Mouse (Mus musculus) thymus, adult 2 months (tissue): ENCODE measurements around the gene Pex14. TPM values are rescaled to one million over a fixed set of nuclear protein-coding genes. Genes with fewer than 3 reads are reported as not detected.
A peak's percentile ranks its signal among the peaks of the same experiment; 100 is the strongest.
"Not testable (repeated sequence)": the region's sequence is repeated elsewhere in the genome, so short reads cannot be mapped to it uniquely, and the experiment has no call there.

Experiments
- DNase-seq: peaks from one replicate; pipeline ENCODE4 v3.0.0; 2021
- H3K27ac ChIP-seq: fragments of 200-500 bp; 2 replicates; pipeline ENCODE4 v1.5.1; 2012; ENCODE audit warnings: low read length, control low read depth; ENCODE audit not compliant: control insufficient read depth, insufficient read depth
- H3K27me3 ChIP-seq: fragments of 200-500 bp; 2 replicates; pipeline ENCODE4 v1.6.1; 2012; ENCODE audit warnings: mild to moderate bottlenecking, low read length, moderate library complexity, mixed read lengths; ENCODE audit not compliant: control insufficient read depth, insufficient read depth
- H3K36me3 ChIP-seq: fragments of 200-500 bp; 2 replicates; pipeline ENCODE4 v1.6.1; 2012; ENCODE audit warnings: mild to moderate bottlenecking, low read length, moderate library complexity; ENCODE audit not compliant: control insufficient read depth, insufficient read depth
- H3K4me1 ChIP-seq: fragments of 200-500 bp; replicated peaks from 2 replicates; pipeline ENCODE4 v1.6.1; 2012; ENCODE audit warnings: low read length; ENCODE audit not compliant: control insufficient read depth, insufficient read depth
- H3K4me3 ChIP-seq: fragments of 200-500 bp; 2 replicates; pipeline ENCODE4 v1.5.1; 2012; ENCODE audit warnings: mild to moderate bottlenecking, low read length, control low read depth, moderate library complexity; ENCODE audit not compliant: control insufficient read depth, insufficient read depth
- CTCF ChIP-seq: fragments of 200-500 bp; IDR thresholded peaks from 2 replicates; pipeline ENCODE4 v1.5.1; 2012; ENCODE audit warnings: mild to moderate bottlenecking, control low read depth, low read length, moderate library complexity, borderline replicate concordance; ENCODE audit not compliant: control insufficient read depth, poor library complexity, insufficient read depth; ENCODE audit errors: extremely low read depth
- POLR2A ChIP-seq: fragments of 200-500 bp; IDR thresholded peaks from 2 replicates; pipeline ENCODE4 v1.6.1; 2012; ENCODE audit warnings: mild to moderate bottlenecking, low read length, control low read depth, moderate library complexity; ENCODE audit not compliant: control insufficient read depth, poor library complexity, insufficient read depth; ENCODE audit errors: extremely low read depth
- WGBS: fragments of 180-500 bp; shearing (Covaris S2); methylation state at CpG from one replicate; pipeline ENCODE4 v1.1.7; 2018; 5-methylcytosine and 5-hydroxymethylcytosine counted together
- polyA plus RNA-seq: library from polyadenylated mRNA; depleted of rRNA; stranded (reverse); fragments of >200 nt; gene quantifications from 2 replicates; pipeline ENCODE4 v1.2.3, GENCODE M21; 2012

The Pex14 gene
- polyA plus RNA-seq, 1 experiment: 40.4 TPM

DNA sequence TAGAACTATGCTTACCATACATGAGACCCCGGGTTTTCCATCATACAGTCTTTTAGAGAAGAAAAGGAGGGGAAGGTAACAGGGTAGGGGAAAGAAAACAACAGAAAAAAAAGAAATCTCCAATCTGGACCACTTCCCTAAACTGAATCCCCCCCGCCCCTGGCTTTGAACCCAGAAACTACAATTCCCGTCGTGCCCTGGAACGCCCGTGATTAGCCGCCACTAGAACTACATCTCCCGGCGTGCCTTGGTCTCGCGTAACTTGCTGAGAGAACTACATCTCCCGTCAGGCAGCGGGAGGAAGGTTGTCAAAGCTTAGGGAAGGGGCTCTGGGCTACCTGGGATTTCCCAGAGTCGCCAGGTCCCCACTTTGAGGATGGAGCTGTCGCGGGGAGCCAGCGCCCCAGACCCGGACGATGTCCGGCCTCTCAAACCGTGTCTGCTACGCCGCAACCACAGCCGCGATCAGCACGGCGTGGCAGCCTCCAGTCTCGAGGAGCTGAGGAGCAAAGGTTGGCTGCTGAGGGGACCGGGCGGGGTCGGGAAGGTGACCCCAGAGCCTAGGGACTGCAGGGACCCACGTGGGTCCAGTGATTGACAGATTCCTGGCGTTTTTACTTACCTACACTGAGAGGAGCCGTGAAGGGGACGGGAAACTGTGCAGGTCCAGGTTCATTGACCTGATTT lies 4.3 kb upstream of the Pex14 start, which contains the start of gene Dffa:
Gene Dffa, plus strand, starts transcription at position 272 of the 687 bp plus-strand sequence.
- no peaks in the 10 kb centered on the region for H3K36me3 ChIP-seq
- H3K4me1 ChIP-seq: peaks cover 7% of the 10 kb centered on the region
- TF ChIP-seq POLR2A: no peak
- no peak for TF ChIP-seq CTCF
- H3K27ac ChIP-seq: no peak within 1 kb of the TSS
- WGBS: under 1% methylated on average over 35 of the region's 35 CpGs
- H3K4me3 ChIP-seq: peak within 1 kb of the TSS; percentile 71
- H3K27me3 ChIP-seq: no peaks in the 10 kb centered on the region
- DNase-seq: peak; percentile 95

DNA sequence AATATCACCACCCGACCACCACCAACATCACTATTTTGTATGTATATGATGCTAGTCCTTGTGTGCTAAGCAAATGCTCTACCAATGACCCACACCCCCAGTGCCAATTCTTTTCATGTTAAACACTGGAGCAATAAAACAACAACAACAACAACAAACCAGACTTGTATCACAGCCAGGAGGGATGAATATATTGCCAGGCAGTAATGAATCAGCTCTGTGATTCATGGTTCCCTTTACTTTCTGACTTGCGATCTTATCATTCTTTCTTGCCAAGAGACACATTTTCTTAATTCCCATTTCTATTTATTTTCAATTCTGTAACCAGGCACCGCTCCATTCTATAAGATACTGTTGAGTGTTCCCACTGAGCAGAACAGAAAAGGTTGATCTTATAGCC lies 1.8 kb upstream of the Pex14 start:
- DNase-seq: no peak
- 92% methylated on average over 3 of the region's 3 CpGs for WGBS
- Histone ChIP-seq H3K36me3 (no peaks in the 10 kb centered on the region), H3K4me3 (no peak overlapping the region), H3K4me1 (peaks cover 17% of the 10 kb centered on the region), H3K27ac (no peak overlapping the region), H3K27me3 (no peaks in the 10 kb centered on the region)
- TF ChIP-seq POLR2A (no peak), CTCF (no peak)

DNA sequence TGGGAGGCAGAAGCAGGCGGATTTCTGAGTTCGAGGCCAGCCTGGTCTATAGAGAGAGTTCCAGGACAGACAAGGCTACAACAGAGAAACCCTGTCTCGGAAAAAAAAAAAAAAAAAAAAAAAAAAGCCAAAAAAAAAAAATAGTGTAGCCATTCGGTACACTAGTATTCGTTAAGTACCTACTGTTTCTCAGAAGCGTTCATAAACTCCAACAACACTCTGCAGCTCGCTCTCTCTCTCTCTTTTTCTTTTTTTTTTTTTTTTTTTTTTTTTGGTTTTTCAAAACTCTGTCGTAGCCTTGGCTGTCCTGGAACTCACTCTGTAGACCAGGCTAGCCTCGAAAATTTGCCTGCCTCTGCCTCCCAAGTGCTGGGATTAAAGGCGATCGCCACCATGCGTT lies 773 bp upstream of the Pex14 start:
- H3K27ac ChIP-seq, H3K27me3 ChIP-seq, DNase-seq, H3K36me3 ChIP-seq, H3K4me3 ChIP-seq: not testable (repeated sequence)
- peaks cover 17% of the 10 kb centered on the region for H3K4me1 ChIP-seq
- 89% methylated on average over 12 of the region's 12 CpGs for WGBS

DNA sequence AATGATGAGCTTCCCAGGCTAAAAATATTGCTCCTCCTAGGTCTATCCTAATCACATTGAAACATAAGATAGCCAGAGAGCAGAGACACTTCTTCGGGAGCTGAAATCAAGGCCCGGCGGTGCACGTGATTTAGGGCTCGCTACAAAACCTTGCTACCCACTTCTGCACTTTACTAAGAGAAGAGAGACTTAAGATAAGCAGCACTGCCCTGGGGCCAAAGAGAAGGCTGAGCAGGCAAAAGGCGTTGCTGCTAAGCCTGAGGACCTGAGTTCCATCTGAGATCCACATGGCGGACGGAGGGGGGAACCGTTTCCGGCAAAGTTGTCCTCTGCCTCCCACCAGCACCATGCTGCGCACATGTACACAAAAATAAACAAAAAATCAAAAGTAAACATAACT lies 1.1 kb downstream of the Pex14 start:
- 16% methylated on average over 11 of the region's 11 CpGs for WGBS
- TF ChIP-seq CTCF (no peak), POLR2A (no peak)
- Histone ChIP-seq H3K27me3 (no peaks in the 10 kb centered on the region), H3K36me3 (no peaks in the 10 kb centered on the region), H3K27ac (no peak overlapping the region), H3K4me1 (peaks cover 11% of the 10 kb centered on the region), H3K4me3 (peak overlapping the region; percentile 85)
- DNase-seq: peak; percentile 11

DNA sequence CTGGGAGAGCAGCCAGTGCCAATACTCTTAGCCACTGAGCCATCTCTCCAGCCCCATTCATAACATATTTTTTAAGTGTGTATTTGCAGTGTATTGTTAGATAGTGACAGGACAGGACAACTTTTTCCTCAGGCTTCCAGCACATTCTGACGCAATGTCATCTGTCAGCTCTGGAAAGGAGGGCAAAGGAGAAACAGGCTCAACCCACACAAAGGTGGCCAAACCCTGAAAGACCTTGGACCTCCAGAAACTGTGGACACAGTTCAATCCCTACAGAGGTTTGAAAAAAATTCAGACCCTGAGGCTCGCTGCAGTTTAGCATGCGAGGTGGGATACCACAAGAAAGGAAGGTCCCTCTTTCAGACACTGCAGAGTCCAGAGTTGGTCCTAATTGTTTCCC lies 1.7 kb downstream of the Pex14 start:
- TF ChIP-seq POLR2A (no peak), CTCF (no peak)
- no peak for DNase-seq
- Histone ChIP-seq H3K27me3 (no peaks in the 10 kb centered on the region), H3K36me3 (no peaks in the 10 kb centered on the region), H3K4me1 (peaks cover 11% of the 10 kb centered on the region), H3K4me3 (no peak overlapping the region), H3K27ac (no peak overlapping the region)
- 78% methylated on average over 3 of the region's 3 CpGs for WGBS

GRCm38 (mm10) chr4:149091364-149091763 lies 8.3 kb downstream of the Pex14 start:
- 93% methylated on average over 8 of the region's 8 CpGs for WGBS
- H3K4me3 ChIP-seq: no peak overlapping the region
- H3K36me3 ChIP-seq: no peaks in the 10 kb centered on the region
- no peak overlapping the region for H3K27ac ChIP-seq
- DNase-seq: no peak
- H3K4me1 ChIP-seq: no peaks in the 10 kb centered on the region
- H3K27me3 ChIP-seq: no peaks in the 10 kb centered on the region
- TF ChIP-seq CTCF: no peak
- TF ChIP-seq POLR2A: no peak

DNA sequence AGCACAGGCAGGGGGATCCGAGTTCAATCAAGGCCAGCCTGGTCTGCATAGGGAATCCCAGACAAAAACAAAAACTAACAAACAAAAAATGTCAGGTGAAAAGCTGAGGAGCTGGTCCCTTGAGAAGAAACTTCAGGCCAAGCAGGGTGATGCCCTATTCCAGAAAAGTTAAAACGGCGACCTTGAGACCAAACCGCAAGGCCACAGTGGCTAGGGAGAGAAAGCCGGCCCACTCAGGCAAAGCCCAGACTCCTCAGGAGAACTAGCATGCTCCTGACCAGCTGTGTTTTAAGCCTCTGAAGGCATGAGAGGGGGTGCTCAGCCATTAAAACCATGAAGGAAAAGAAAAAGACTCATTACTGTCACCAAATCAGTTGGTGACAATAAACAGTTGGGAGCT lies 14.3 kb downstream of the Pex14 start:
- TF ChIP-seq CTCF (no peak), POLR2A (no peak)
- WGBS: 94% methylated on average over 5 of the region's 5 CpGs
- no peaks in the 10 kb centered on the region for H3K27me3 ChIP-seq
- no peaks in the 10 kb centered on the region for H3K36me3 ChIP-seq
- no peak overlapping the region for H3K27ac ChIP-seq
- no peaks in the 10 kb centered on the region; the same call in 1 of the 2 replicates for H3K4me1 ChIP-seq
- no peak overlapping the region for H3K4me3 ChIP-seq
- DNase-seq: no peak
